Mouse (Mus musculus): ENCODE results near the gene Scube2.

DNA sequence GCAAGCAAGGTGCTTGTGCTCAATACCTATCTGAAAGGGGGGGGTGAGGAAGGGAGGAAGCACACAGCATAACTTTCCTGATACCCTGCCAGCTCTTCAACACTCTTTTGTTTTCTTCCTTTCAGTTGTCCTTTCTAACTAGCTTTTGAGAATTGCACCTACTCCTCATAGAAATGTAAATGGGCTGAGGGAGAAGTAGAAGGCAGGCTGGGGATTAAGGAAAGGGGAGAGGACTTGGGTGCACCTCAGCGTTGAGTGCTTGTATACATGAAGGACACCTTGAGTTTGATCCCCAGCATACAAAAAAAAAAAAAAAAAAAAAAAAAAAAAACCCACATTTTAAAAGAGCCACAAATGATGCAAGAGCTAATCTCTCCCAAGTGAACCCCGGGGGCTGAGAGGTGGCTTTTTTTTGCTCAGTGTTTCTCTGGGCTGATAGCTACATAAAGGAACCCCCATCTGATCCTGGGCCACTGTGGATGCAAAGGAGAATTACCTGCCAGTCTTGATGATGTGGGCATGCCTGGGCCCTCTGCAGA, 16.2 kb upstream of the Scube2 start:
- no peak for TF ChIP-seq EP300 (IDR thresholded peaks at IDR 0.05; ENCODE audit: insufficient read depth, low read depth, low read length)
- no peak for TF ChIP-seq POLR2A (IDR thresholded peaks at IDR 0.05; ENCODE audit: insufficient read depth, low read depth, low read length)

All from heart, adult 2 months (tissue).